Mouse (Mus musculus) kidney, postnatal 14 days (tissue): ENCODE results near the gene Olfr95.
"Not testable (repeated sequence)": the region's sequence is repeated elsewhere in the genome, so short reads cannot be mapped to it uniquely, and the experiment has no call there.

Experiments
- DNase-seq: peaks from one replicate; pipeline ENCODE4 v3.0.0; 2022; ENCODE audit warnings: mixed read lengths

Gene Olfr95

GRCm38 (mm10) chr17:37213018-37213417 is at the start of gene Olfr95:
Gene Olfr95, minus strand, starts transcription at chr17:37213118.
- no peak for DNase-seq

GRCm38 (mm10) chr17:37250544-37250943 is 37.6 kb upstream of the Olfr95 start:
- no peak for DNase-seq

GRCm38 (mm10) chr17:37249460-37249859 is 36.5 kb upstream of the Olfr95 start:
- no peak for DNase-seq

- peak; percentile 56 for DNase-seq
These were observed 33.8 kb upstream of the Olfr95 start for GRCm38 (mm10) chr17:37246715-37247114.

- no peak for DNase-seq
These were observed 29.3 kb upstream of the Olfr95 start for GRCm38 (mm10) chr17:37242198-37242597.

- not testable (repeated sequence) for DNase-seq
These were observed 24.3 kb upstream of the Olfr95 start, which contains the start of gene Olfr97 for GRCm38 (mm10) chr17:37237230-37237629. Gene Olfr97, minus strand, starts transcription at chr17:37237330.

GRCm38 (mm10) chr17:37221879-37222278 is 9.0 kb upstream of the Olfr95 start:
- no peak for DNase-seq

- no peak for DNase-seq
These were observed 6.9 kb upstream of the Olfr95 start, which contains the start of gene Olfr96 for GRCm38 (mm10) chr17:37219846-37220245. Gene Olfr96, plus strand, starts transcription at chr17:37220146.

- DNase-seq = no peak
These were observed 5.6 kb upstream of the Olfr95 start for GRCm38 (mm10) chr17:37218486-37218885.

GRCm38 (mm10) chr17:37210884-37211768 is 1.8 kb downstream of the Olfr95 start:
- DNase-seq = no peak

- no peak for DNase-seq
These were observed 9.0 kb downstream of the Olfr95 start for GRCm38 (mm10) chr17:37203917-37204236.

GRCm38 (mm10) chr17:37203206-37203916 is 9.6 kb downstream of the Olfr95 start:
- peak; percentile 83 for DNase-seq

- no peak for DNase-seq
These were observed 12.0 kb downstream of the Olfr95 start, which contains the start of gene Olfr94 for GRCm38 (mm10) chr17:37200894-37201293. Gene Olfr94, minus strand, starts transcription at chr17:37200994.

- DNase-seq = peak; percentile 14
These were observed 15.8 kb downstream of the Olfr95 start for GRCm38 (mm10) chr17:37196845-37197724.

GRCm38 (mm10) chr17:37194782-37195181 is 18.1 kb downstream of the Olfr95 start:
- DNase-seq = no peak

GRCm38 (mm10) chr17:37193656-37194055 is 19.3 kb downstream of the Olfr95 start, which contains the start of gene Ubd:
Gene Ubd, plus strand, starts transcription at chr17:37193892.
- DNase-seq = no peak

- DNase-seq = no peak
These were observed 19.9 kb downstream of the Olfr95 start for GRCm38 (mm10) chr17:37193032-37193431.

- peak; percentile 77 for DNase-seq
These were observed 22.2 kb downstream of the Olfr95 start for GRCm38 (mm10) chr17:37190711-37191110.

- no peak for DNase-seq
These were observed 27.4 kb downstream of the Olfr95 start for GRCm38 (mm10) chr17:37185474-37185873.

GRCm38 (mm10) chr17:37161394-37161793 is 51.5 kb downstream of the Olfr95 start, which contains the start of gene Olfr93:
Gene Olfr93, minus strand, starts transcription at chr17:37161494.
- no peak for DNase-seq
